Mouse (Mus musculus) midbrain, postnatal 0 days (tissue): ENCODE results near the gene Tfip11. TPM values are rescaled to one million over a fixed set of nuclear protein-coding genes. Genes with fewer than 3 reads are reported as not detected.
"Not testable (repeated sequence)": the region's sequence is repeated elsewhere in the genome, so short reads cannot be mapped to it uniquely, and the experiment has no call there.

Experiments used
- ATAC-seq: fragments of 200-750 bp; cut with Nextera tagmentation; 2 replicates; pipeline ENCODE4 v1.8.0; 2017; ENCODE audit warnings: moderate number of reproducible peaks, mild to moderate bottlenecking, moderate TSS enrichment, moderate library complexity; ENCODE audit not compliant: low FRiP score
- DNase-seq: peaks from one replicate; pipeline ENCODE4 v3.0.0-alpha.2; 2015; ENCODE audit warnings: low spot score
- H3K27ac ChIP-seq: fragments of 300-500 bp; sonication (generic); 2 replicates; pipeline ENCODE4 v1.5.1; 2014; ENCODE audit warnings: low read depth, mild to moderate bottlenecking, low read length, mixed read lengths
- H3K27me3 ChIP-seq: fragments of 300-500 bp; sonication (generic); 2 replicates; pipeline ENCODE4 v1.6.1; 2014; ENCODE audit warnings: low read length, control low read depth, mixed read lengths; ENCODE audit not compliant: insufficient read depth
- H3K36me3 ChIP-seq: fragments of 300-500 bp; sonication (generic); 2 replicates; pipeline ENCODE4 v1.6.1; 2014; ENCODE audit warnings: low read length, control low read depth, mixed read lengths; ENCODE audit not compliant: insufficient read depth
- H3K4me1 ChIP-seq: fragments of 300-500 bp; sonication (generic); 2 replicates; pipeline ENCODE4 v1.6.1; 2014; ENCODE audit warnings: mild to moderate bottlenecking, control low read depth, antibody characterized with exemption, low read length, mixed read lengths; ENCODE audit not compliant: insufficient read depth
- H3K4me2 ChIP-seq: fragments of 300-500 bp; sonication (generic); 2 replicates; pipeline ENCODE4 v1.6.1; 2014; ENCODE audit warnings: low read depth, mild to moderate bottlenecking, low read length, mixed read lengths; ENCODE audit not compliant: poor library complexity, severe bottlenecking
- H3K4me3 ChIP-seq: fragments of 300-500 bp; sonication (generic); 2 replicates; pipeline ENCODE4 v1.5.1; 2014; ENCODE audit warnings: low read depth, mild to moderate bottlenecking, low read length, moderate library complexity
- H3K9ac ChIP-seq: fragments of 300-500 bp; sonication (generic); replicated peaks from 2 replicates; pipeline ENCODE4 v1.6.1; 2014; ENCODE audit warnings: mild to moderate bottlenecking, low read length, moderate library complexity, mixed read lengths; ENCODE audit not compliant: poor library complexity, severe bottlenecking
- H3K9me3 ChIP-seq: fragments of 300-500 bp; sonication (generic); 2 replicates; pipeline ENCODE4 v1.6.1; 2016; ENCODE audit warnings: low read length, control low read depth
- CTCF ChIP-seq: IDR thresholded peaks from 2 replicates; pipeline ENCODE4 v1.5.1; 2016; ENCODE audit warnings: antibody characterized with exemption, mild to moderate bottlenecking
- WGBS: fragments of 180-500 bp; shearing (Covaris S2); extraction: QIAGEN DNeasy Blood & Tissue Kit; methylation state at CpG from one replicate; pipeline ENCODE4 v1.1.7; 2014; 5-methylcytosine and 5-hydroxymethylcytosine counted together
- polyA plus RNA-seq: library from polyadenylated mRNA; unstranded; fragments of >200 nt; fragmentation: Nextera tagmentation; extraction: Ambion mirVana; gene quantifications from 2 replicates; pipeline ENCODE4 v1.2.1, GENCODE M21; 2015
- total RNA-seq: library from RNA; depleted of rRNA; stranded (reverse); fragments of >200 nt; gene quantifications from 2 replicates; pipeline ENCODE4 v1.2.3, GENCODE M21; 2014

Tfip11 gene
- total and polyA plus RNA-seq, 2 experiments from 2014 or later: 19.8 to 27.4 TPM

DNA sequence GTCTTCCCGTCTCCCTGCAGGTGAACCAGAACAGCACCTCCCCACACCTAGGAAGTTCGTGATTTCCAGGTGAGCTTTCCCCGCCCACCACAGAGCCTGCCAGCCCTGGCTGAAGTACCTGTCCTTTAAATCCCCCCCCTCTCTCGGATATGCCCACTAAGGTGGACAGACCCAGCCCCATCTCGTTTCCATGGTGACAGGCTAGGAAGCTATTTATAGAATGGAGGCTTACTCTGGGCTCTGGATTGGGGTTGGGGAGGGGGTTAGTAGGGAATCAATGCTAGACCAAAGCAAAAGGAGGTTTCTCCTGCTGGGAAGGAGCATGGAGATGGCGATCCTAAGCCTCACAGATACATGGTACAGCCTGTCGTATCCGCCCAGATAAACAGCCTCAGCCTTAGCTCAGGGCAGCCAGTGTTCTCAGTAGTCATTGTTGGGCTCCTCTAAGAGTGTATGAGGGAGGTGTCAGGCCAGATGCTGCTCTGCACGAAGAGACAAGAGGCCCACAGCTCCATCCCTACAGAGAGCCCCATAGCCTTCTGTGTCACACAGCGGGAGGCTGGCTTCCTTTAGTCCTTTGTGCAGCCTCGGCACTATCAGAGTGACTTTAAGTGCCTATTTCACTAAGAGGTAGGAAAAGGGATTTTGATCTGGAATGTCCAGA, 12.8 kb upstream of the Tfip11 start:
- H3K27ac ChIP-seq: peak overlapping the region; percentile 63
- peak; percentile 65 for DNase-seq
- H3K9ac ChIP-seq: 0 out of 2 replicates have a peak overlapping the region, but pooled peaks have one; percentile 24
- TF ChIP-seq CTCF: no peak
- no peak overlapping the region for H3K4me3 ChIP-seq
- H3K9me3 ChIP-seq: no peaks in the 10 kb centered on the region
- H3K4me1 ChIP-seq: no peaks in the 10 kb centered on the region
- 44% methylated on average over 11 of the region's 11 CpGs for WGBS
- H3K27me3 ChIP-seq: no peaks in the 10 kb centered on the region
- H3K4me2 ChIP-seq: no peak overlapping the region
- peak; percentile 59; the same call in 1 of the 2 replicates for ATAC-seq
- peaks cover 49% of the 10 kb centered on the region for H3K36me3 ChIP-seq

DNA sequence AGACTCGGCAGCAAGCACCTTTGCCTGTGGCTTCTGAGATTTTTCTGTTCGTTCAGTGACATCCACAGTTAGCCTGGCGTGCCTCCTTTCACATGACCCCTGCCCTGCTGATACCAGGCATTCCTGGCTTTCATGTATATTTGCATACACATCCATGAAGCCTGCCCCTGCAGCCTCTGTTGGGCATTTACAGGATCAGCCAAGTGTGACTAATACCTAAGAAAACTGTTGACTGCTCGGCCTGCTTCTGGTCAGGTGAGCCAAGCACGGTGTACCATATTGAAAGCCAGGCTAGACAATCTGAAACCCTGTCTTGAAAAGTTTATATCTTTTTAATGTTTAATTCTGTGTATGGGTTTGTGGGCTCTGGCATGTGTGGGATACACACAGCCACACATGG, 9.7 kb upstream of the Tfip11 start:
- no peak for TF ChIP-seq CTCF
- Histone ChIP-seq H3K9me3 (no peaks in the 10 kb centered on the region), H3K4me1 (no peaks in the 10 kb centered on the region), H3K27me3 (no peaks in the 10 kb centered on the region), H3K36me3 (peaks cover 20% of the 10 kb centered on the region), H3K4me2 (no peak overlapping the region), H3K9ac (no peak overlapping the region), H3K27ac (no peak overlapping the region), H3K4me3 (no peak overlapping the region)
- no peak for DNase-seq
- no peak for ATAC-seq
- WGBS: 55% methylated on average over 5 of the region's 5 CpGs

DNA sequence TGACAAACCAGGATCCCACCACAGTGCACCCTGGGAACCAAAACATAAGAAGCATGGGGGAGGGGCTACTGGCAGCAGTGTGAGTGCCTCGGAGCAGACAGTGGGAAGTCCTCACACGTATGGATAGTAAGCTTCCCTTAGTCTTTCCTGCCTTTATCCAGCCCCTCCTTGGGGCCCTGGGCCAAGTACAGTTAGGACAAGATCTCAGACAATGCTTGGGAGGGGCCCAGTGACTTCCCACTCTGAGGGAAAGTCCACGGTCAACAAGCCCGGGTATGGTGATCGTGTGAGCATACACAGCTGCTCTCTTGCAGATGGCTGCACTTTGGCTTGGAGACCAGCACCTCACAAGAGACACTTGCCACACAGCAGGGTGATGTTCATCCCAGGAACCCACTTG, 8.8 kb upstream of the Tfip11 start:
- 63% methylated on average over 5 of the region's 5 CpGs for WGBS
- DNase-seq (no peak), ATAC-seq (no peak)
- no peak overlapping the region for H3K4me3 ChIP-seq
- no peak overlapping the region for H3K4me2 ChIP-seq
- H3K9me3 ChIP-seq: no peaks in the 10 kb centered on the region
- H3K36me3 ChIP-seq: peaks cover 20% of the 10 kb centered on the region
- H3K4me1 ChIP-seq: no peaks in the 10 kb centered on the region
- H3K27ac ChIP-seq: no peak overlapping the region
- no peak for TF ChIP-seq CTCF
- H3K27me3 ChIP-seq: no peaks in the 10 kb centered on the region
- no peak overlapping the region for H3K9ac ChIP-seq

DNA sequence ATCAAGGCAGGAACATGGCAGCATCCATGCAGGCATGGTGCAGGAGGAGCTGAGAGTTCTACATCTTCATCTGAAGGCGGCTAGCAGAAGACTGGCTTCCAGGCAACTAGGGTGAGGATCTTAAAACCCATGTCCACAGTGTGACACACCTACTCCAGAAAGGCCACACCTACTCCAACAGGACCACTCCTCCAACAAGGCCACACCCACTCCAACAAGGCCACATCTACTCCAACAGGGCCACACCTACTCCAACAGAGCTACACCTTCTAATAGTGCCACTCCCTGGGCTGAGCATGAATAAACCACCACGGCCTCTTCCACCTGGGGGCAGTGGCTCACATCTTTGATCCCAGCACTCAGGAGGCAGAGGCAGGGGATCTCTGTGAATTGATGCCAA, 6.8 kb upstream of the Tfip11 start:
- not testable (repeated sequence) for DNase-seq, H3K9ac ChIP-seq, H3K4me2 ChIP-seq, H3K4me1 ChIP-seq, H3K9me3 ChIP-seq, ATAC-seq, H3K27ac ChIP-seq, H3K4me3 ChIP-seq, H3K27me3 ChIP-seq
- WGBS: 50% methylated on average over 2 of the region's 2 CpGs
- peaks cover 17% of the 10 kb centered on the region for H3K36me3 ChIP-seq

DNA sequence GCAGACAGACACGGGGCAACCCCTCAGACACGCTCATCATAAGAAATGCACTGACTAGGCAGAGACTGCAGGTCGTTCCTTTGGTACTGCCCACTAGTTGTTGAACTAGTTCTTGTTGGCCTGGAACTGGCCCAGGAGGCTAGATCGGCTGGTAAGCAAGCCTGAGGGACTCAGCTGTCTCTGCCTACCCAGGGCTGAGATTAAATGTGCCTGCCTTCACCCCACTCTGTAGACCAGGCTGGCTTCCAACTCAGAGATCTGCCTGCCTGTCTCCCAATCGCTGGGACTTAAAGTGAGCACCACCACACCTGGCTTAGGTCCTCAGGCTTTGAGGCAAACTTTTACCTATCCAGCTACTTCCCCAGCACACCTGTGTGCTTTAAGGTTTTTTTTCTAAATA, 5.8 kb upstream of the Tfip11 start:
- ATAC-seq: no peak
- Histone ChIP-seq H3K9ac (no peak overlapping the region), H3K27ac (no peak overlapping the region), H3K9me3 (no peaks in the 10 kb centered on the region), H3K27me3 (no peaks in the 10 kb centered on the region), H3K4me2 (no peak overlapping the region), H3K4me1 (no peaks in the 10 kb centered on the region), H3K4me3 (no peak overlapping the region), H3K36me3 (peaks cover 10% of the 10 kb centered on the region)
- TF ChIP-seq CTCF: no peak
- 78% methylated on average over 5 of the region's 5 CpGs for WGBS
- no peak for DNase-seq

DNA sequence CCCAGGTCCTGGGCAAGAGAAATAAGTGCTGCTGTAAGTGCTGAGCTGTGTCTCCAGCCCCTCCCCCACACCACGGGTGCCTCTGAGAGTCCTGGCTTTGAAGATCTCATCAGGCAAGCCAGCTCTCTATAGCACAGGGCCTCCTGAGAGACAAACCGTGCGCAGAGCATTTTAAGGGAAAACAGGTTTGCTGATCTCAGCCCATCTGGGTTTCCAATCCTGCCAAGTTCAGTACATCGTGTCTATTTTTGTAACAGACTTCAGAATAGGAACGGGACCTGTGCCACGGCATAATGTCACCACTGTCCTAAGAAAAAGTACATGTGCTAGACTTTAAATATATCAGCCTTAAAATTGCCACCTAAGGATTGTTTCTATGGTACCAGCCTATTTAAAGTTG, 5.2 kb upstream of the Tfip11 start:
- DNase-seq (no peak), ATAC-seq (no peak)
- H3K27ac ChIP-seq: no peak overlapping the region
- 76% methylated on average over 6 of the region's 6 CpGs for WGBS
- H3K27me3 ChIP-seq: no peaks in the 10 kb centered on the region
- no peaks in the 10 kb centered on the region for H3K9me3 ChIP-seq
- no peak overlapping the region for H3K4me3 ChIP-seq
- no peaks in the 10 kb centered on the region for H3K4me1 ChIP-seq
- no peak for TF ChIP-seq CTCF
- no peak overlapping the region for H3K9ac ChIP-seq
- H3K36me3 ChIP-seq: peaks cover 4% of the 10 kb centered on the region
- no peak overlapping the region for H3K4me2 ChIP-seq
